Mouse (Mus musculus): Measurements from ENCODE around the gene Kat2b. TPM values are rescaled to one million over a fixed set of nuclear protein-coding genes. Genes with fewer than 3 reads are reported as not detected.
"Not testable (repeated sequence)": the region's sequence is repeated elsewhere in the genome, so short reads cannot be mapped to it uniquely, and the experiment has no call there.

Kat2b gene
- 11.2 and 15.3 TPM in 2 replicates for polyA plus RNA-seq (2012; rRNA removed)

- WGBS = 2% methylated on average over 20 of the region's 20 CpGs
- H3K4me3 ChIP-seq (replicated peaks; ENCODE audit: extremely low read depth, low read depth, low read length) = peak within 1 kb of the TSS; percentile 95
- peak; percentile 42 for DNase-seq
- TF ChIP-seq CTCF (IDR thresholded peaks at IDR 0.05; ENCODE audit: insufficient read depth, low read length) = no peak
- TF ChIP-seq POLR2A (IDR thresholded peaks at IDR 0.05; ENCODE audit: borderline replicate concordance, extremely low read depth, low read depth, low read length) = peak; percentile 43; the same call in 1 of the 2 replicates
- peaks cover 9% of the 10 kb centered on the region for H3K4me1 ChIP-seq (ENCODE audit: control insufficient read depth, insufficient read depth, low read length)
Observed at GRCm38 (mm10) chr17:53566161-53566918, at the start of gene Kat2b. Gene Kat2b (plus strand): TSS chr17:53566861.

DNA sequence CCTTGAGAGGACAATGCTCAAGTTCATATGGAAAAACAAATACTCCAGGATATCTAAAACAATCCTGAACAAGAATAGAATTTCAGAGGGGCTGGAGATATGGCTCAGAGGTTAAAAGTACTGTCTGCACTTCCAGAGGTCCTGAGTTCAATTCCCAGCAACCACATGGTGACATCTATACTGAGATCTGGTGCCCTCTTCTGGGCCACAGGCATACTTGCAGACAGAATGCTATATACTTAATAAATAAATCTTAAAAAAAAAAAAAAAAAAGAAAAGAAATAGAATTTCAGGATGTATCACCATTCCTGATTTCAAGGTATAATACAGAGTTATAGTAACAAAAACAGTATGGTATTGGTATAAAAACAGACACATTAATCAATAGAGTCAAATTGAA, 47.3 kb upstream of the Kat2b start:
- no peak for TF ChIP-seq CTCF (IDR thresholded peaks at IDR 0.05; ENCODE audit: insufficient read depth, low read length)
- no peak for TF ChIP-seq POLR2A (IDR thresholded peaks at IDR 0.05; ENCODE audit: borderline replicate concordance, extremely low read depth, low read depth, low read length)
- DNase-seq = no peak
- Histone ChIP-seq H3K4me1 (ENCODE audit: control insufficient read depth, insufficient read depth, low read length) (no peaks in the 10 kb centered on the region), H3K4me3 (replicated peaks; ENCODE audit: extremely low read depth, low read depth, low read length) (no peak overlapping the region)

- H3K4me3 ChIP-seq (replicated peaks; ENCODE audit: extremely low read depth, low read depth, low read length) = no peak overlapping the region
- no peaks in the 10 kb centered on the region for H3K4me1 ChIP-seq (ENCODE audit: control insufficient read depth, insufficient read depth, low read length)
- DNase-seq = no peak
- TF ChIP-seq CTCF (IDR thresholded peaks at IDR 0.05; ENCODE audit: insufficient read depth, low read length) (no peak), POLR2A (IDR thresholded peaks at IDR 0.05; ENCODE audit: borderline replicate concordance, extremely low read depth, low read depth, low read length) (no peak)
Observed at GRCm38 (mm10) chr17:53520509-53520908, 46.2 kb upstream of the Kat2b start.

GRCm38 (mm10) chr17:53528034-53528433, 38.6 kb upstream of the Kat2b start:
- WGBS = 59% methylated on average over 2 of the region's 2 CpGs
- Histone ChIP-seq H3K4me1 (ENCODE audit: control insufficient read depth, insufficient read depth, low read length) (peaks cover 3% of the 10 kb centered on the region; the same call in 1 of the 2 replicates), H3K4me3 (replicated peaks; ENCODE audit: extremely low read depth, low read depth, low read length) (no peak overlapping the region)
- TF ChIP-seq CTCF (IDR thresholded peaks at IDR 0.05; ENCODE audit: insufficient read depth, low read length) = no peak
- TF ChIP-seq POLR2A (IDR thresholded peaks at IDR 0.05; ENCODE audit: borderline replicate concordance, extremely low read depth, low read depth, low read length) = no peak
- no peak for DNase-seq

DNA sequence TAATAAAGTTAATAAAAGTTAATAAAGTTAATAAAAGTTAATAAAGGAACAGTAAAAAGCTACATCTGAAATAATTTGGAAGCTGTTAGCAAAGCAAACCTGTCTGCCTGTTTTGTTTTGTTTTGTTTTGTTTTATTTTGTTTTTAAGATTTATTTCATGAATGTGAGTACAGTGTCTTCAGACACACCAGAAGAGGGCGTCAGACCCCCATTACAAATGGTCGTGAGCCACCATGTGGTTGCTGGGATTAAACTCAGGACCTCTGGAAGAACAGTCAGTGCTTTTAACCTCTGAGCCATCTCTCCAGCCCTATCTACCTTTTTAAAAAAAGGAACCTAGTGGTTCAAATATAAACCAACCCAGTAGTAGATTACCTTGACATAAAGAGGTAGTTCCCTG, 35.5 kb upstream of the Kat2b start:
- no peak for DNase-seq
- TF ChIP-seq POLR2A (IDR thresholded peaks at IDR 0.05; ENCODE audit: borderline replicate concordance, extremely low read depth, low read depth, low read length) (no peak), CTCF (IDR thresholded peaks at IDR 0.05; ENCODE audit: insufficient read depth, low read length) (0 out of 2 replicates have a peak, but pooled peaks have one; percentile 11)
- peaks cover 3% of the 10 kb centered on the region; the same call in 1 of the 2 replicates for H3K4me1 ChIP-seq (ENCODE audit: control insufficient read depth, insufficient read depth, low read length)
- no peak overlapping the region for H3K4me3 ChIP-seq (replicated peaks; ENCODE audit: extremely low read depth, low read depth, low read length)
- 47% methylated on average over 2 of the region's 2 CpGs for WGBS

GRCm38 (mm10) chr17:53532425-53532824, 34.2 kb upstream of the Kat2b start:
- no peak for TF ChIP-seq POLR2A (IDR thresholded peaks at IDR 0.05; ENCODE audit: borderline replicate concordance, extremely low read depth, low read depth, low read length)
- TF ChIP-seq CTCF (IDR thresholded peaks at IDR 0.05; ENCODE audit: insufficient read depth, low read length) = no peak
- WGBS = 30% methylated on average over 2 of the region's 2 CpGs
- no peak for DNase-seq

DNA sequence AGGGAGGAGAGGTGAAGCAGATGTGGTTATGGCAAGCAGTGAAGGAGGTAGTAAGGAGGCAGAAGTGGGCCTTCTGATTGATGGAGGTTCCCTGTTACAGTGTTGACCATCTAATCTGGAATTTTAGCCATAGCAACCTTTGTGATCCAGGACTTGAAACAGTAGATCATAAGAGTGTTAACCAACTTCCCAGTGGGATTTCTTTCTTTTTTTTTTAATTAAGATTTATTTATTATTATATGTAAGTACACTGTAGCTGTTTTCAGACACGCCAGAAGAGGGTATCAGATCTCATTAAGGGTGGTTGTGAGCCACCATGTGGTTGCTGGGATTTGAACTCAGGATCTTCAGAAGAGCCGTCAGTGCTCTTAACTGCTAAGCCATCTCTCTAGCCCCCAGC, 27.3 kb upstream of the Kat2b start, which contains the start of gene Pp2d1:
Pp2d1 (minus strand) TSS at position 101 of the 400 bp plus-strand sequence.
- H3K4me3 ChIP-seq (replicated peaks; ENCODE audit: extremely low read depth, low read depth, low read length); DNase-seq; H3K4me1 ChIP-seq (ENCODE audit: control insufficient read depth, insufficient read depth, low read length): not testable (repeated sequence)
- 84% methylated on average over 2 of the region's 2 CpGs for WGBS

More at GRCm38 (mm10) chr17:53532425-53532824, 34.2 kb upstream of the Kat2b start:
- Histone ChIP-seq H3K4me3 (replicated peaks; ENCODE audit: extremely low read depth, low read depth, low read length) (no peak overlapping the region), H3K4me1 (ENCODE audit: control insufficient read depth, insufficient read depth, low read length) (peaks cover 3% of the 10 kb centered on the region; the same call in 1 of the 2 replicates)

GRCm38 (mm10) chr17:53542536-53542935, 24.1 kb upstream of the Kat2b start:
- no peak for DNase-seq
- peaks cover 5% of the 10 kb centered on the region; the same call in 1 of the 2 replicates for H3K4me1 ChIP-seq (ENCODE audit: control insufficient read depth, insufficient read depth, low read length)
- no peak overlapping the region for H3K4me3 ChIP-seq (replicated peaks; ENCODE audit: extremely low read depth, low read depth, low read length)
- WGBS = 94% methylated on average over 4 of the region's 4 CpGs
- TF ChIP-seq POLR2A (IDR thresholded peaks at IDR 0.05; ENCODE audit: borderline replicate concordance, extremely low read depth, low read depth, low read length) (no peak), CTCF (IDR thresholded peaks at IDR 0.05; ENCODE audit: insufficient read depth, low read length) (no peak)

DNA sequence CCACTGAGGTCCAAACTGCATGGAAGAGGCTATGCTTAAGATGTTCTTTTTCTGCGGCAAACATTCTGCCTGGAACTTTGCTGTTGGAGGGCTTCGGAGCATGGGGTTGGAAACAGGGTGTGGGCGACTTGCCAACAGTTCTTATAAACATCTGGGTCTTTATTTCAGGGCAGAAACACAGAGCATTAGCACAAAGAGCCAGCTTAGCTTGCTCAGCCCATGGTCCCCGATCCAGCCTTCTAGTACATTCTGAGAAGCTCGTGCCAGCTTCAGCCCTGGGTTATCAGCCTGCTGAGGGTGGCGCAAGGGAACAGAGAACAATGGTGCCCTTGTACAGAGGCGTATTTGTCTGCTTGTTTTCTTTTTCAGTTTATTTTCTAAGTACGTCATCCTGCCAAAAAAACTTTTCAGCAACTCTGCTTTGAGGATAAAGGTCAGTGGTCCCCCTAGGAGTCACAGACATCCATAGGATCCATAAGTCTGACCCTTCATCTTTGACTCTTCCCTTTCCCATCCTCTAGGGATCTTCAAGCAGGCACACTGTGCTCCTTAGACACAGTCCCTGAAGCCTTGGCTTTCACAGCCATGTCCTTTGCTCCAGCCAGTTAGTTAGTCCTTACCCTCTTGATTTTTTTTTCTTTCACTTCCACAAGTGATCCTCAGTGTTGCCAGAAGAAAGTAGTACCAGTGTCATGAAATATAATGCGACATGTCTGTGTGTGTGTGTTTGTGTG, 22.9 kb upstream of the Kat2b start:
- no peak for DNase-seq

More for the DNA sequence above, 22.9 kb upstream of the Kat2b start:
- Histone ChIP-seq H3K4me1 (ENCODE audit: control insufficient read depth, insufficient read depth, low read length) (peaks cover 5% of the 10 kb centered on the region; the same call in 1 of the 2 replicates), H3K4me3 (replicated peaks; ENCODE audit: extremely low read depth, low read depth, low read length) (no peak overlapping the region)
- TF ChIP-seq POLR2A (IDR thresholded peaks at IDR 0.05; ENCODE audit: borderline replicate concordance, extremely low read depth, low read depth, low read length) = no peak
- TF ChIP-seq CTCF (IDR thresholded peaks at IDR 0.05; ENCODE audit: insufficient read depth, low read length) = no peak
- 28% methylated on average over 9 of the region's 9 CpGs for WGBS

All from lung, adult 2 months (tissue).